Mouse (Mus musculus): ENCODE results near the gene Scgb1c1. TPM values are rescaled to one million over a fixed set of nuclear protein-coding genes. Genes with fewer than 3 reads are reported as not detected.

Scgb1c1 gene
- not detected in 2 replicates for polyA plus RNA-seq (2014; fragmentation: Nextera tagmentation; extraction: Ambion mirVana)

DNA sequence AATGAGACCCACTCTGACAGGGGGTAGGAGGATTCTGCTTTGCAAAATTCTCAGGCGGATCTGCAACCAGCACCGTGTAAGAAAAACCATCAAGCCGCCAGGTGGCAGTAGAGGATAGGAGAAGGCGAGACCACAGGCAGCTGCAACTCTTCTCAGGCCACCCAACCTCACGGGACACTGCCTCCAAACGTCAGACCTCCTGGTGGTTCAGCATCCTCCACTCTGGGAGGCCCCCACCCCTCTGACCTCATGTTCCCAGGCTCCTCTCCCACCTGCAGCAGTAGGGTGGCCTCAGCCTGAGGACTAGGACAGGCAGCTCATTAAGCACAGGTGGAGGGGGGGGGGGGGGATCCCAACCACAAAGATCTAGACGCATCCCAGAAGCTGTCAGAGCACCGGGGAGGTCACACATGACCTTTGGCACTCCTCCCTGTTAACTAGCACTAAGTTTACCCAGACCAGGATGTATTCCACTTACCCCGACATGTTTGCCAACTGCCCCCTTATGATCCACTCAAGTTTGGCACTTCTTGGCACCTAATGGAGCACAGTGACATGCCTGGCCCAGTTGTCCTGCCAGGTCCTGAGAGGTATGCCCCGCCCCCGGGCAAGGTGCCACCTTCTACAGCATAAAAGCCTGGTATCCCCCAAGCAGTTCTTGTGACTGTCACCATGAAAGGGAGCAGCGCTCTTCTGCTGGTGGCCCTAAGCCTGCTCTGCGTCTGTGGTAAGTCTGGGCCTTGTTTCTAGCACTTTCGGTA, at the start of gene Scgb1c1:
Gene Scgb1c1 (plus strand): TSS at position 643 of the 761 bp plus-strand sequence.
- 29% methylated on average over 14 of the region's 14 CpGs for WGBS
- H3K36me3 ChIP-seq (ENCODE audit: control insufficient read depth, insufficient read depth, low read length): no peaks in the 10 kb centered on the region
- no peak within 1 kb of the TSS for H3K4me2 ChIP-seq (ENCODE audit: low read length)
- DNase-seq (ENCODE audit: low spot score) (peak; percentile 99), ATAC-seq (replicated peaks; ENCODE audit: low FRiP score, low TSS enrichment, low read depth) (peak; percentile 78)
- H3K4me3 ChIP-seq (ENCODE audit: low read depth, low read length): no peak within 1 kb of the TSS
- no peak within 1 kb of the TSS for H3K27ac ChIP-seq (ENCODE audit: low read depth)
- no peak within 1 kb of the TSS for H3K9ac ChIP-seq (ENCODE audit: low read length)
- no peaks in the 10 kb centered on the region for H3K9me3 ChIP-seq (ENCODE audit: control insufficient read depth, low read length)
- H3K27me3 ChIP-seq (replicated peaks; ENCODE audit: control insufficient read depth, insufficient read depth, low read length): peaks cover 8% of the 10 kb centered on the region; the same call in 1 of the 2 replicates
- H3K4me1 ChIP-seq (replicated peaks; ENCODE audit: control insufficient read depth, insufficient read depth, low read length): no peaks in the 10 kb centered on the region

DNA sequence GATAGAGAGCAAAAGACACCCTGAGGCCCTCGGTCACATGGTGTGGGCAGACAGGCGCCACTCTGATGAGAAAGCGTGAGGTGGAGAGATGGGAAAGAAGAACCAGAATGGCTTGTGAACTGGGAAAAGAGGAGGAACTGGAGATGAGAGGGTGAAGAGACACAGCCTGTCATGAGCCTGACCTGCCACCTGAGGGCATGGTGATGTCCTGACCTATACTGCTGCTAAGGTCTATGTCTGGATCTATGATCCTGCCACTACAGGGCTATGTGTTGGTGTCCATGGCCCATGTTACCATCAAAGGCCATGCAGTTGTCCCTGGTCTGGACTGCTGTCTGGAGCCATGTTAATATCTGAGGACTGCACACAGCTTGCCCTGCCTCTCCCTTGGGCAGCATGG, 47.7 kb upstream of the Scgb1c1 start:
- WGBS: 88% methylated on average over 3 of the region's 3 CpGs

DNA sequence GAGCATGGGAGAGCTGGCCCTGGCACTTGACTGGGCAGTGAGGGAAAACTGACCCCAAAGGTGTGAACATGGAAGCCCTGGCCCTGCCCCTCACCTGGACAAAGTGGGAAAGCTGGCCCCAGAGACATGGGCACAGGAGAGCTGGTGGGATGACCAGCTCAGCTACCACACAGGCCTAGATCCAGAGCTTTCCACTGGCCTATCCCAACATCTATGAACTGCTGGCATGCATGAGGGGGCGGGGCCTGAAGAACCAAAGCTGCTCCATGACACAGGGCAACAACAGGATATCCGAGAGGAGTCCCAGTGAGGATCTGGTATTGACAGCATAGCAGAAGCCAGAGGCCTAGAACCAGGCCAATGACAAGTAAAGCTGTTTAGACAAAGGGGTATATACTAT, 47.1 kb upstream of the Scgb1c1 start:
- WGBS: 65% methylated on average over 2 of the region's 2 CpGs
- ATAC-seq (replicated peaks; ENCODE audit: low FRiP score, low TSS enrichment, low read depth): 0 out of 2 replicates have a peak, but pooled peaks have one; percentile 15

More for the DNA sequence above, 47.7 kb upstream of the Scgb1c1 start:
- Histone ChIP-seq H3K27ac (ENCODE audit: low read depth) (no peak overlapping the region), H3K36me3 (ENCODE audit: control insufficient read depth, insufficient read depth, low read length) (no peaks in the 10 kb centered on the region), H3K4me3 (ENCODE audit: low read depth, low read length) (no peak overlapping the region), H3K4me2 (ENCODE audit: low read length) (no peak overlapping the region), H3K9me3 (ENCODE audit: control insufficient read depth, low read length) (no peaks in the 10 kb centered on the region), H3K27me3 (replicated peaks; ENCODE audit: control insufficient read depth, insufficient read depth, low read length) (no peaks in the 10 kb centered on the region), H3K9ac (ENCODE audit: low read length) (no peak overlapping the region), H3K4me1 (replicated peaks; ENCODE audit: control insufficient read depth, insufficient read depth, low read length) (no peaks in the 10 kb centered on the region)
- DNase-seq (ENCODE audit: low spot score) (peak; percentile 20), ATAC-seq (replicated peaks; ENCODE audit: low FRiP score, low TSS enrichment, low read depth) (0 out of 2 replicates have a peak, but pooled peaks have one; percentile 32)

DNA sequence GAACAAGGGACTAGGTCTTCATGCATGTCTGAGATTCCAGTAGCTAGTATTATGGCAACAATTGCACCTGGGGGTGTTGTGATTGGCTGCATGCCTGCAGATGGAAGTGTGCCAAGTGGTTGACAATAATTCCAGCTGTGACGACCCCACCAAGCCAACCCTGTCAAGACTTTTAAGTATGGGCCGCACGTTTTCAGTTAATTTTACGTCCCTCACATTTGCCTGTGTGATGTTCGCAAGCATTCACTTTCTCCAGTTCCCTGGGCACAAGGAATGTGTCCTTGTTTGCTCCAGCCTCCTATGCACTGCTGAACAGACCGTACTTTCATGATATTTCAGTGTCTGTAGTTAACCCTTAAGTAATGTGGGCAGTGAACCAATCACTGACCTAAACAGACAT, 42.7 kb upstream of the Scgb1c1 start:
- H3K27me3 ChIP-seq (replicated peaks; ENCODE audit: control insufficient read depth, insufficient read depth, low read length): no peaks in the 10 kb centered on the region
- no peak overlapping the region for H3K9ac ChIP-seq (ENCODE audit: low read length)
- H3K4me2 ChIP-seq (ENCODE audit: low read length): no peak overlapping the region
- 68% methylated on average over 6 of the region's 6 CpGs for WGBS
- no peak overlapping the region for H3K27ac ChIP-seq (ENCODE audit: low read depth)
- no peak for ATAC-seq (replicated peaks; ENCODE audit: low FRiP score, low TSS enrichment, low read depth)
- H3K4me1 ChIP-seq (replicated peaks; ENCODE audit: control insufficient read depth, insufficient read depth, low read length): no peaks in the 10 kb centered on the region
- no peak overlapping the region for H3K4me3 ChIP-seq (ENCODE audit: low read depth, low read length)
- H3K36me3 ChIP-seq (ENCODE audit: control insufficient read depth, insufficient read depth, low read length): no peaks in the 10 kb centered on the region
- peak; percentile 34 for DNase-seq (ENCODE audit: low spot score)
- H3K9me3 ChIP-seq (ENCODE audit: control insufficient read depth, low read length): no peaks in the 10 kb centered on the region

More for the DNA sequence above, 47.1 kb upstream of the Scgb1c1 start:
- Histone ChIP-seq H3K9ac (ENCODE audit: low read length) (no peak overlapping the region), H3K4me1 (replicated peaks; ENCODE audit: control insufficient read depth, insufficient read depth, low read length) (no peaks in the 10 kb centered on the region), H3K4me2 (ENCODE audit: low read length) (no peak overlapping the region), H3K27ac (ENCODE audit: low read depth) (no peak overlapping the region), H3K4me3 (ENCODE audit: low read depth, low read length) (no peak overlapping the region), H3K36me3 (ENCODE audit: control insufficient read depth, insufficient read depth, low read length) (no peaks in the 10 kb centered on the region), H3K27me3 (replicated peaks; ENCODE audit: control insufficient read depth, insufficient read depth, low read length) (no peaks in the 10 kb centered on the region), H3K9me3 (ENCODE audit: control insufficient read depth, low read length) (no peaks in the 10 kb centered on the region)
- peak; percentile 42 for DNase-seq (ENCODE audit: low spot score)

DNA sequence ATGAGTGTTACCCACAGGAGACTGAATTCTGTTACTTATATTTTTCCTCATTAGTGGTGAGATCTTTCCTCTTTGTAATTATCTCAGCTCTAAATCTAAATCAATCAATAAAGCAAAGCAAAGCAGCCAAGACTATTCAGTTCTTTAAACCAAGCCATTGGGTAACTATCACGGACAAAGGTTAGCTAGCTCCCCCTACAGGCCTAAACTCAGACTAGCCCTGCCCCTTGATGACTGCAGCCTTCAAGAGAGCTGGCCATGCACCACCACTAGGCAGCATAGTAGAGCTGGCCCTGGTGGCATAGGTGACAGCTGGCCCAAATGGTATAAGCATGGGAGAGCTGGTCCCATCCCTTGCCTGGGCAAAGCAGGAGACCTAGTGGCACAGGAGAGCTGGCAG, 39.6 kb upstream of the Scgb1c1 start:
- H3K9ac ChIP-seq (ENCODE audit: low read length): no peak overlapping the region
- no peak overlapping the region for H3K4me2 ChIP-seq (ENCODE audit: low read length)
- DNase-seq (ENCODE audit: low spot score) (peak; percentile 47), ATAC-seq (replicated peaks; ENCODE audit: low FRiP score, low TSS enrichment, low read depth) (no peak)
- 32% methylated on average over 1 of the region's 1 CpGs for WGBS
- H3K4me3 ChIP-seq (ENCODE audit: low read depth, low read length): no peak overlapping the region
- no peaks in the 10 kb centered on the region for H3K9me3 ChIP-seq (ENCODE audit: control insufficient read depth, low read length)
- no peaks in the 10 kb centered on the region for H3K27me3 ChIP-seq (replicated peaks; ENCODE audit: control insufficient read depth, insufficient read depth, low read length)
- no peak overlapping the region for H3K27ac ChIP-seq (ENCODE audit: low read depth)
- H3K4me1 ChIP-seq (replicated peaks; ENCODE audit: control insufficient read depth, insufficient read depth, low read length): no peaks in the 10 kb centered on the region
- H3K36me3 ChIP-seq (ENCODE audit: control insufficient read depth, insufficient read depth, low read length): no peaks in the 10 kb centered on the region

DNA sequence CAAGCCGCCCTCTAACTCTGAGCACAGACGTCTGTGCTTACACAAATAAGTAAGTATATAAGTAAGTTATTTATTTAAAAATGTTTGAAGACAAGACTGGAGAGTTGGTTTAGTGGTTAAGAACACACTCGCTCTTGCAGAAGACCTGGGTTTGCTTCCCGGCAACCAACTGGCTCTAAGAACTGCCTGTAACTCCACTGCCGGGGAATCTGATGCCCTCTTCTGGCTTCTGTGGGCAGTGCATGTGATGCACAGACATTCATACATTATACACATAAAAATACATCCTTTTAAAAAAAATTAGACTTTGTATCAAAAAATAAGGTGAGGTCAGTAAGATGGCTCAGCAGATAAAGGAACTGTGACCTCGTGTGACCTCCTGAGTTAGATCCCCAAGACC, 34.9 kb upstream of the Scgb1c1 start:
- Histone ChIP-seq H3K9me3 (ENCODE audit: control insufficient read depth, low read length) (no peaks in the 10 kb centered on the region), H3K9ac (ENCODE audit: low read length) (no peak overlapping the region), H3K4me2 (ENCODE audit: low read length) (no peak overlapping the region), H3K27ac (ENCODE audit: low read depth) (no peak overlapping the region), H3K36me3 (ENCODE audit: control insufficient read depth, insufficient read depth, low read length) (peaks cover 6% of the 10 kb centered on the region; the same call in 1 of the 2 replicates), H3K4me1 (replicated peaks; ENCODE audit: control insufficient read depth, insufficient read depth, low read length) (no peaks in the 10 kb centered on the region), H3K27me3 (replicated peaks; ENCODE audit: control insufficient read depth, insufficient read depth, low read length) (no peaks in the 10 kb centered on the region), H3K4me3 (ENCODE audit: low read depth, low read length) (no peak overlapping the region)
- peak; percentile 49 for DNase-seq (ENCODE audit: low spot score)
- 89% methylated on average over 6 of the region's 6 CpGs for WGBS
- ATAC-seq (replicated peaks; ENCODE audit: low FRiP score, low TSS enrichment, low read depth): no peak

DNA sequence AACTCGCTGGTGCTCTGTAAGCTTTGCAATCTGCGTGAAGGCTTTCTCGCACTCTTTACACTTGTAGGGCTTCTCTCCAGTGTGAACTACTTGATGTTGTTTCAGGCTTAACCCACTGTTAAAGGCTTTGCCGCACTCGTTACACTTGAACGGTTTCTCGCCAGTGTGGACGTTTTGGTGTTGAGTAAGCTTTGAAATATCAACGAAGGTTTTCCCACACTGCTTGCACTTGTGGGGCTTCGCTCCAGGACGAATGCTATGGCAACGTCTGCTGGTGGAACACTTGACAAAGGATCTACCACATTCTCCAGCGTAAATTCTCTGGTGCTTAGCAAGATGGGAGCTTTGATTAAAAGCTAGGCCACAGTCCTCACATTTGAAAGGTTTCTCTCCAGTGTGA, 33.6 kb upstream of the Scgb1c1 start:
- no peaks in the 10 kb centered on the region for H3K27me3 ChIP-seq (replicated peaks; ENCODE audit: control insufficient read depth, insufficient read depth, low read length)
- H3K4me1 ChIP-seq (replicated peaks; ENCODE audit: control insufficient read depth, insufficient read depth, low read length): no peaks in the 10 kb centered on the region
- no peak overlapping the region for H3K4me2 ChIP-seq (ENCODE audit: low read length)
- H3K27ac ChIP-seq (ENCODE audit: low read depth): no peak overlapping the region
- H3K36me3 ChIP-seq (ENCODE audit: control insufficient read depth, insufficient read depth, low read length): peaks cover 6% of the 10 kb centered on the region; the same call in 1 of the 2 replicates
- 91% methylated on average over 13 of the region's 13 CpGs for WGBS
- no peak overlapping the region for H3K4me3 ChIP-seq (ENCODE audit: low read depth, low read length)
- ATAC-seq (replicated peaks; ENCODE audit: low FRiP score, low TSS enrichment, low read depth) (no peak), DNase-seq (ENCODE audit: low spot score) (peak; percentile 42)
- no peaks in the 10 kb centered on the region for H3K9me3 ChIP-seq (ENCODE audit: control insufficient read depth, low read length)
- H3K9ac ChIP-seq (ENCODE audit: low read length): no peak overlapping the region

DNA sequence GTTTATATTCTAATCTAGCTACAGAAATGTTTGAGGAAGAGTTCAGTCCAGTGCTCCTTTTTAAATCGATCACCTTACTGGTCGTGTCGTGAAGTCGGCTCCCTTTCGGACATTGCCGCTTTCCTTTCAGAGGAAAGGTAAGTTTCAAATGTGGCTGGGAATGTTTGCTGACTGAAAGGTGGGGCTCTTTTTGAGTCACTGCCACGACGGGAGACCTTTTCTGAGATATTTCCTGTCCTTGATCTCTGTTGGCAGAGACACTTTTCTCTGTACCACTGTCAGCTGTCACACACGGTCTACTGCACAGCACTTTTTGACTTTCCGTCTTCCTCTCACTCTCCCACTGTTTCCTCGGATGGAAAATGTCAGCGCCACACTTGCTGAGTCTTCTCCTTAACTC, 32.5 kb upstream of the Scgb1c1 start:
- H3K9me3 ChIP-seq (ENCODE audit: control insufficient read depth, low read length): no peaks in the 10 kb centered on the region
- peaks cover 6% of the 10 kb centered on the region; the same call in 1 of the 2 replicates for H3K36me3 ChIP-seq (ENCODE audit: control insufficient read depth, insufficient read depth, low read length)
- no peak overlapping the region for H3K9ac ChIP-seq (ENCODE audit: low read length)
- 86% methylated on average over 12 of the region's 12 CpGs for WGBS
- ATAC-seq (replicated peaks; ENCODE audit: low FRiP score, low TSS enrichment, low read depth) (no peak), DNase-seq (ENCODE audit: low spot score) (peak; percentile 18)
- no peaks in the 10 kb centered on the region for H3K27me3 ChIP-seq (replicated peaks; ENCODE audit: control insufficient read depth, insufficient read depth, low read length)
- no peak overlapping the region for H3K27ac ChIP-seq (ENCODE audit: low read depth)
- H3K4me2 ChIP-seq (ENCODE audit: low read length): no peak overlapping the region
- H3K4me1 ChIP-seq (replicated peaks; ENCODE audit: control insufficient read depth, insufficient read depth, low read length): no peaks in the 10 kb centered on the region
- H3K4me3 ChIP-seq (ENCODE audit: low read depth, low read length): no peak overlapping the region

DNA sequence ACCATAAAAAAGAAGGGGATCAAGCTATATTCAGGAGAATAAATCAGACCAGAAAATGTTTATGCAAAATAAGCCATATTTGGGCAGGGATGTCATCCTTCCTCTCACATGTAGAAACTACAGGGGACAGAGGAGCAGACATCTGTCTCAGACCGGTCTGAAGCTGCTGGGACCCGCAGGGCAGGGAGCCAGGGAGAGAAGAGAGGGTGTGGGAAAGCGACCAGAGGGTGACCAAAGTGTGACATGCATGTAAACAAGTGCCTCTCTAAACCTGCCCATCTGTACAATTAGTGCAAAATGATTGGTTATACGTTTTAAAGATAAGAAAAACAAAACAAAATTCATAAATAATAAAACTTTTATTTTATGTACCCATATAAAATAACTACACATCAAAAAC, 25.2 kb upstream of the Scgb1c1 start:
- Histone ChIP-seq H3K27me3 (replicated peaks; ENCODE audit: control insufficient read depth, insufficient read depth, low read length) (no peaks in the 10 kb centered on the region), H3K9ac (ENCODE audit: low read length) (no peak overlapping the region), H3K4me1 (replicated peaks; ENCODE audit: control insufficient read depth, insufficient read depth, low read length) (0 out of 2 replicates have a peak, but pooled peaks cover 3% of the 10 kb centered on the region), H3K36me3 (ENCODE audit: control insufficient read depth, insufficient read depth, low read length) (no peaks in the 10 kb centered on the region), H3K9me3 (ENCODE audit: control insufficient read depth, low read length) (no peaks in the 10 kb centered on the region), H3K4me3 (ENCODE audit: low read depth, low read length) (no peak overlapping the region), H3K4me2 (ENCODE audit: low read length) (no peak overlapping the region), H3K27ac (ENCODE audit: low read depth) (no peak overlapping the region)
- DNase-seq (ENCODE audit: low spot score): peak; percentile 39
- no peak for ATAC-seq (replicated peaks; ENCODE audit: low FRiP score, low TSS enrichment, low read depth)
- WGBS: 68% methylated on average over 4 of the region's 4 CpGs

All from intestine, embryonic 14.5 days (tissue).